Mouse (Mus musculus): ENCODE measurements around the gene Ndufb4. TPM values are rescaled to one million over a fixed set of nuclear protein-coding genes. Genes with fewer than 3 reads are reported as not detected.
A peak's percentile ranks its signal among the peaks of the same experiment; 100 is the strongest.

The Ndufb4 gene
- polyA plus RNA-seq, 1 experiment from 2014 or later, result 68.6 TPM

DNA sequence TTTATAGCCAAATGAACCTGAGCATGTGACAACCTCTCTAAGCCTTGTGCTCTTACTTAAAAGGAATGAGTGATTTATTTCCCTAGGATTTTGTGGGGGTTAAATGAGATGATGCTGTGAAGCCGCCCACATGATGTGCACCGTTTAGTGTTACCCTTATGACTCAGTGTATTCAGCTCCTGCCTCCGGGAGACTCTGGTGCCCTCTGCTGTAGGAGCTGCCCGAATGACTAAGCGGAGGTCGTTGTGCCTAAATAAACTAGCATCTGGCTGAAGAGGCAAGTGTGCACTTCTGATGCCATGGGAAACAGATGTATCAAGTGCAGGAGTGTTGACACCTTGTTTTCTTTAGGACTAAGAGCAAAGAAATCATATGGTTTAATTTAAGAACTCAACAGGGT is 18.1 kb downstream of the Ndufb4 start:
- Histone ChIP-seq H3K4me1 (ENCODE audit: control insufficient read depth, insufficient read depth, low read length) (no peaks in the 10 kb centered on the region), H3K4me2 (ENCODE audit: low read length) (no peak overlapping the region), H3K27ac (replicated peaks; ENCODE audit: low read depth, low read length) (no peak overlapping the region), H3K36me3 (ENCODE audit: control insufficient read depth, insufficient read depth, low read length) (no peaks in the 10 kb centered on the region), H3K9ac (replicated peaks; ENCODE audit: low read length) (no peak overlapping the region), H3K4me3 (replicated peaks; ENCODE audit: low read depth, low read length) (no peak overlapping the region), H3K27me3 (ENCODE audit: control insufficient read depth, insufficient read depth, low read length) (no peaks in the 10 kb centered on the region), H3K9me3 (ENCODE audit: control insufficient read depth, low read length) (no peaks in the 10 kb centered on the region)
- DNase-seq (no peak), ATAC-seq (ENCODE audit: low FRiP score, low TSS enrichment) (no peak)
- 63% methylated on average over 6 of the region's 6 CpGs for WGBS

DNA sequence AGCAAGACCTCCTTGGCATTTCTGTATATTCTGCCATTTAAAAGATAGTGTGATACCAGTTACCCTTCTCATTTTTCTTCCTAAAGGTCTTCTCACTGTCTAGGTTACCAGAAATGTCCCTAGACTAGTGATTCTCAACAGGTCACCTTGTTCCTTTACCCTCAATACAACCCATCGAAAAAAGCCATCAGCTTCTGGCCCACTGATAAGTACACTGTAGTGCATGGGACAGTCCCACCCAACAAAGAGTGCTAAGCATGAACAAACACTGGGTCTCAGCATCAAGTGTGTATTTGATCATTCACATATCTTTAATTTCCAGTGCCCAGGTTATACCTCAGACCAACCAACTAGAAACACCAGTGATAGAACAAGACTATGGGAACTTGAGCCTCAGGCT is 19.2 kb downstream of the Ndufb4 start:
- Histone ChIP-seq H3K27ac (replicated peaks; ENCODE audit: low read depth, low read length) (no peak overlapping the region), H3K36me3 (ENCODE audit: control insufficient read depth, insufficient read depth, low read length) (no peaks in the 10 kb centered on the region), H3K27me3 (ENCODE audit: control insufficient read depth, insufficient read depth, low read length) (no peaks in the 10 kb centered on the region), H3K4me2 (ENCODE audit: low read length) (no peak overlapping the region), H3K4me1 (ENCODE audit: control insufficient read depth, insufficient read depth, low read length) (no peaks in the 10 kb centered on the region), H3K4me3 (replicated peaks; ENCODE audit: low read depth, low read length) (no peak overlapping the region), H3K9ac (replicated peaks; ENCODE audit: low read length) (no peak overlapping the region), H3K9me3 (ENCODE audit: control insufficient read depth, low read length) (no peaks in the 10 kb centered on the region)
- WGBS, result 91% methylated on average over 1 of the region's 1 CpGs
- no peak for DNase-seq
- ATAC-seq (ENCODE audit: low FRiP score, low TSS enrichment), result no peak

DNA sequence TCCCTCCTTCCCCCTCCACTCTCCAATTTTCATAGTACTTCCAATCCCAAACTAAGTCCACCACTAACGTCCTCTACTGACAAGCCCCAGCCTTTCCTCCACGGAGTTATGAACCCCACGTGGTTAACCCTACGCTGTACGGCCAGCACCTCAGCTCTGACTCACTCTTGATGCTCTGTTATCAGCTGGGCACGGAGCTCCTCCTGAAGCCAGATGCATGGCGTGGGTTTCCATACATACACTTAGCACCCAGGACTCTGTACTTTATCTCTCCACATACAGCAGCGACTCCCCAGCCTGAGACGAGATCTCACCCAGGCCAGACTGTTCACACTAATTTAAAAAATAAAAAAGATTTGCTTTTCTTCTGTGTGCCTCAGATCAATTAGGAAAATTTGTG is 19.7 kb downstream of the Ndufb4 start:
- Histone ChIP-seq H3K9ac (replicated peaks; ENCODE audit: low read length) (no peak overlapping the region), H3K4me3 (replicated peaks; ENCODE audit: low read depth, low read length) (no peak overlapping the region), H3K9me3 (ENCODE audit: control insufficient read depth, low read length) (no peaks in the 10 kb centered on the region), H3K27ac (replicated peaks; ENCODE audit: low read depth, low read length) (no peak overlapping the region), H3K4me2 (ENCODE audit: low read length) (no peak overlapping the region), H3K27me3 (ENCODE audit: control insufficient read depth, insufficient read depth, low read length) (no peaks in the 10 kb centered on the region), H3K4me1 (ENCODE audit: control insufficient read depth, insufficient read depth, low read length) (0 out of 2 replicates have a peak, but pooled peaks cover 2% of the 10 kb centered on the region), H3K36me3 (ENCODE audit: control insufficient read depth, insufficient read depth, low read length) (no peaks in the 10 kb centered on the region)
- WGBS, result 74% methylated on average over 9 of the region's 9 CpGs
- DNase-seq, result no peak
- no peak for ATAC-seq (ENCODE audit: low FRiP score, low TSS enrichment)

DNA sequence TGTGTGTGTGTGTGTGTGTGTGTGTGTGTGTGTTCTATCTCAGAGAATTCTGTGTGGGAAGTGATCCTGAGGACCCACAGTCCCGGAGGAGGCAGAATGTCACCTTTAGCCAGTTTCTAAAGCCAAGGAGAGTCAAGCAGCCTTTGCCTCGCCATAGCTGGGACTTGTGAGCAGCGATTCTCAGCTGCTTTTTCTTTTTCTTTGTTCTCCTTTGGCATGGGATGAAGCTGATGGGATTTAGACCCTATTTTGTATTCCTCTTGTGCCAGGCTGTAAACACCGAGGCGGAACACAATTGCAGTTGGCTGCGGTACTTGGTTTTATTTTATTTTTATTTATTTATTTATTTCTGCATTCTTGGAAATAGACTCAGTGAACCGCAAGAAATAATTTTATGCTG is 25.2 kb downstream of the Ndufb4 start:
- 34% methylated on average over 7 of the region's 7 CpGs for WGBS
- H3K9me3 ChIP-seq (ENCODE audit: control insufficient read depth, low read length), result no peaks in the 10 kb centered on the region
- no peak overlapping the region for H3K9ac ChIP-seq (replicated peaks; ENCODE audit: low read length)
- DNase-seq (peak; percentile 52), ATAC-seq (ENCODE audit: low FRiP score, low TSS enrichment) (no peak)
- H3K4me1 ChIP-seq (ENCODE audit: control insufficient read depth, insufficient read depth, low read length), result 0 out of 2 replicates have a peak, but pooled peaks cover 9% of the 10 kb centered on the region
- no peak overlapping the region for H3K4me3 ChIP-seq (replicated peaks; ENCODE audit: low read depth, low read length)
- H3K36me3 ChIP-seq (ENCODE audit: control insufficient read depth, insufficient read depth, low read length), result no peaks in the 10 kb centered on the region
- H3K27ac ChIP-seq (replicated peaks; ENCODE audit: low read depth, low read length), result peak overlapping the region; percentile 61
- no peak overlapping the region for H3K4me2 ChIP-seq (ENCODE audit: low read length)
- no peaks in the 10 kb centered on the region for H3K27me3 ChIP-seq (ENCODE audit: control insufficient read depth, insufficient read depth, low read length)

DNA sequence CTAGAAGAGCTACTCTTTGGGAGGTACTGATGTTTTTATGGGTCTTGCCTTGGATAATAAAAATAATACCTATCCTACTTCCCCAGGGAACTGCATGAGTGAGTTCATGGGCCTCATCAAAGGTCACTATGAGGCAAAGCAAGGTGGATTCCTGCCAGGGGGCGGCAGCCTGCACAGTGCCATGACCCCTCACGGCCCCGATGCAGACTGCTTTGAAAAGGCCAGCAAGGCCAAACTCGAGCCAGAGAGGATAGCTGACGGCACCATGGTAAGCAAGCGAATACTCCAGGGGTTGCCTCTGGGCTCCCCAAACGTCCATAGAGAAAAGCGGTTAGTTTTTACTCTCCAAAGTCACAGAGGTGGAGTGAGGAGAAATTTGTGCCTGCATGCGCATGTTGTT is 25.9 kb downstream of the Ndufb4 start:
- 79% methylated on average over 9 of the region's 9 CpGs for WGBS
- H3K27me3 ChIP-seq (ENCODE audit: control insufficient read depth, insufficient read depth, low read length), result no peaks in the 10 kb centered on the region

DNA sequence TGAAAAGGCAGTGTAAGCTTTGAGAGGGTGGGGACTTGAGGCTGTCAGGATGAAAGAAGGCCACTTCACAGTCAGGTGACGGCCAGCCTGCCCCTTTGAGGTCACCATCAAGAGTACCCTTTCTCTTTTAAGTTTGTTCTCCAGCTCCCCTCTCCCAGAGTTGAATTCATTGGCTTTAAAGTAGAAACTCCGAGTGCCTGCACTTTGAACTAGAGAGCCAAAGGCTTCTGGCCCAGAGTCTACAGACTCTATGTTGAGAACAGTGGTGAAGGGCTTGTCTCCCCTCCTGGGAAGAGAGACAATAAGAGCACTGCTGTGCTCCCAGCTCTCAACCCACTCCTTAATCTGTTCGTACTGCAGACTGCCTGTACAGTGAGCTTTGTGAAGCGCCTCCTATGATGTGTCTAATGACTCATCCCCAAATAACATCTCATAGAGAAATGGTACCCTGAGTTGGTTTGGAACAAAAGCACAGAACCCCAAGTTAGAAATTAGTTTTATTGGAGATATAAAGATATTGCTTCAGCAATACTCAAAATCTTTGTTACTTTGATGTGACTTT is 27.8 kb downstream of the Ndufb4 start:
- Histone ChIP-seq H3K4me2 (ENCODE audit: low read length) (no peak overlapping the region), H3K27me3 (ENCODE audit: control insufficient read depth, insufficient read depth, low read length) (no peaks in the 10 kb centered on the region), H3K9me3 (ENCODE audit: control insufficient read depth, low read length) (no peaks in the 10 kb centered on the region), H3K4me3 (replicated peaks; ENCODE audit: low read depth, low read length) (no peak overlapping the region), H3K4me1 (ENCODE audit: control insufficient read depth, insufficient read depth, low read length) (peaks cover 21% of the 10 kb centered on the region; the same call in 1 of the 2 replicates), H3K36me3 (ENCODE audit: control insufficient read depth, insufficient read depth, low read length) (no peaks in the 10 kb centered on the region), H3K9ac (replicated peaks; ENCODE audit: low read length) (no peak overlapping the region), H3K27ac (replicated peaks; ENCODE audit: low read depth, low read length) (no peak overlapping the region)
- 47% methylated on average over 4 of the region's 4 CpGs for WGBS
- DNase-seq (no peak), ATAC-seq (ENCODE audit: low FRiP score, low TSS enrichment) (no peak)

More for the DNA sequence above, 25.9 kb downstream of the Ndufb4 start:
- ATAC-seq (ENCODE audit: low FRiP score, low TSS enrichment), result no peak
- H3K4me1 ChIP-seq (ENCODE audit: control insufficient read depth, insufficient read depth, low read length), result 0 out of 2 replicates have a peak, but pooled peaks cover 13% of the 10 kb centered on the region
- H3K9ac ChIP-seq (replicated peaks; ENCODE audit: low read length), result no peak overlapping the region
- H3K4me2 ChIP-seq (ENCODE audit: low read length), result no peak overlapping the region
- H3K9me3 ChIP-seq (ENCODE audit: control insufficient read depth, low read length), result no peaks in the 10 kb centered on the region
- H3K4me3 ChIP-seq (replicated peaks; ENCODE audit: low read depth, low read length), result no peak overlapping the region
- H3K27ac ChIP-seq (replicated peaks; ENCODE audit: low read depth, low read length), result peak overlapping the region; percentile 61; the same call in 1 of the 2 replicates
- DNase-seq, result no peak
- no peaks in the 10 kb centered on the region for H3K36me3 ChIP-seq (ENCODE audit: control insufficient read depth, insufficient read depth, low read length)

DNA sequence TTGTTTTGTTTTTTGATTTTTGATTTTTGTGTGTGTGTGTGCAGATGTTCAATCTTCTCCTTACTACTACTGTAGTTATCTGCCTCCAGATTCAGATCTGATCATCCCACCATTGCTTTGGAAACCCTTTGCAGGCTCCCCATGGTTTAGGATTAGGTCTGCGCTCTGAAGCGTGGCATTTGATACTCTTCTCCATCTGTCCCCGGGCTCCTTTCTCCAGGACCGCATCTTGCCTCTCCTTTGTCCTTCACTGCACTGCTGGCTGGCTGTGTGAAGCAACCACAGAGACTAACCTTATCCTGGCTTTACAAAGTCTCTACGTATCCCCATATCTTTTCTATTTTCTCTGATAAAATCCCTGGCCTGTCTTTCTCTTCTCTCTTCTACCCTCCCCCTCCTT is 31.3 kb downstream of the Ndufb4 start:
- peak overlapping the region; percentile 27; the same call in 1 of the 2 replicates for H3K27ac ChIP-seq (replicated peaks; ENCODE audit: low read depth, low read length)
- no peak overlapping the region for H3K4me3 ChIP-seq (replicated peaks; ENCODE audit: low read depth, low read length)
- no peaks in the 10 kb centered on the region for H3K36me3 ChIP-seq (ENCODE audit: control insufficient read depth, insufficient read depth, low read length)
- H3K27me3 ChIP-seq (ENCODE audit: control insufficient read depth, insufficient read depth, low read length), result no peaks in the 10 kb centered on the region
- H3K9me3 ChIP-seq (ENCODE audit: control insufficient read depth, low read length), result no peaks in the 10 kb centered on the region
- ATAC-seq (ENCODE audit: low FRiP score, low TSS enrichment) (no peak), DNase-seq (no peak)
- WGBS, result 13% methylated on average over 5 of the region's 5 CpGs
- H3K4me2 ChIP-seq (ENCODE audit: low read length), result no peak overlapping the region
- no peak overlapping the region for H3K9ac ChIP-seq (replicated peaks; ENCODE audit: low read length)
- H3K4me1 ChIP-seq (ENCODE audit: control insufficient read depth, insufficient read depth, low read length), result peaks cover 12% of the 10 kb centered on the region; the same call in 1 of the 2 replicates

DNA sequence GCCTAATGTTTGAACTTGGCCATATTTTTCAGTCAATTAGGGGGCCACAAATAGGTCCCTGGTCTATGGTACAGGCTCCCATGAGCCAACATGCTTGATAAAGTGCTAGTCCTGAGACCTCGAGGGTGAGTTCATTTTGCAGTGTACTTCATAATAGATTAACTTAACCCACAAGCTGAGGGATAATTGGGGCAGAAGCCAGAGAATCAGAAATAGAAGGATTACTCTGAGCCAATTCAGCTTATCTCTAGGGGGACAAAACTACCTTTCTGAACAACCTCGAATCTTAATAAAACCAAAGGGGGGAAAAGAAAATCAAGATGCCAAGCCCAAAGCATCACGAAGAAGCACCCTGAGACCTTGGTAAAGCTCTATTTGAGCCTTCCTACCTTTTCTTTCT is 31.9 kb downstream of the Ndufb4 start:
- Histone ChIP-seq H3K4me3 (replicated peaks; ENCODE audit: low read depth, low read length) (no peak overlapping the region), H3K4me1 (ENCODE audit: control insufficient read depth, insufficient read depth, low read length) (peaks cover 17% of the 10 kb centered on the region), H3K36me3 (ENCODE audit: control insufficient read depth, insufficient read depth, low read length) (no peaks in the 10 kb centered on the region), H3K27me3 (ENCODE audit: control insufficient read depth, insufficient read depth, low read length) (no peaks in the 10 kb centered on the region), H3K4me2 (ENCODE audit: low read length) (no peak overlapping the region), H3K9me3 (ENCODE audit: control insufficient read depth, low read length) (no peaks in the 10 kb centered on the region), H3K27ac (replicated peaks; ENCODE audit: low read depth, low read length) (no peak overlapping the region), H3K9ac (replicated peaks; ENCODE audit: low read length) (no peak overlapping the region)
- WGBS, result 39% methylated on average over 3 of the region's 3 CpGs
- DNase-seq (no peak), ATAC-seq (ENCODE audit: low FRiP score, low TSS enrichment) (no peak)

DNA sequence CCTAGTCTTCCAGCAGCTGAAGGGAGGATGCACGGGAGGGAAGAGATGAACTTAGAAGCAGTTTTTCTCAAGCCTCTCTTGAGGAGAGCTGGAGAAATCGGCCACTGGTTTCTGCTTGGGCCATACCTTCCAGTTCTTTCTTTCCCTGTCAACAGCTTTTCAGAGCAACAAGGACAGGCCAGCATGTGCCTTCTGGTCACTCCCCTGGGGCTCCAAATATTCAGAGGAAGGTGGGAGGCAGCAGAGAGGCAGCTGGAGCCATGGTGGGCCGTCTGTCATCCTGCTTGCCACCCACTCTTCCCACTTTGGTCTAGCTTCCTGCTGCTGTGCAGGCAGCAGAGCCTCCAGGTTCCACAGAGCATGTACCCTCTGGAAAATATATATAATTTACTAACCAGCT is 36.6 kb downstream of the Ndufb4 start:
- ATAC-seq (ENCODE audit: low FRiP score, low TSS enrichment) (no peak), DNase-seq (no peak)
- H3K4me2 ChIP-seq (ENCODE audit: low read length), result no peak overlapping the region
- no peaks in the 10 kb centered on the region for H3K36me3 ChIP-seq (ENCODE audit: control insufficient read depth, insufficient read depth, low read length)
- H3K27ac ChIP-seq (replicated peaks; ENCODE audit: low read depth, low read length), result 0 out of 2 replicates have a peak overlapping the region, but pooled peaks have one; percentile 20
- peaks cover 9% of the 10 kb centered on the region for H3K4me1 ChIP-seq (ENCODE audit: control insufficient read depth, insufficient read depth, low read length)
- WGBS, result 32% methylated on average over 3 of the region's 3 CpGs
- no peak overlapping the region for H3K4me3 ChIP-seq (replicated peaks; ENCODE audit: low read depth, low read length)
- no peaks in the 10 kb centered on the region for H3K9me3 ChIP-seq (ENCODE audit: control insufficient read depth, low read length)
- no peak overlapping the region for H3K9ac ChIP-seq (replicated peaks; ENCODE audit: low read length)
- H3K27me3 ChIP-seq (ENCODE audit: control insufficient read depth, insufficient read depth, low read length), result no peaks in the 10 kb centered on the region

Measured in midbrain, embryonic 14.5 days (tissue).